Mouse (Mus musculus): Measurements from ENCODE around the gene Gpam. TPM values are rescaled to one million over a fixed set of nuclear protein-coding genes. Genes with fewer than 3 reads are reported as not detected.

The Gpam gene
- total and polyA plus RNA-seq, 3 experiments, result 10.3 to 26.7 (median 24.8) TPM

- no peak for ATAC-seq (ENCODE audit: extremely low read depth, insufficient number of reproducible peaks, low FRiP score, poor library complexity, severe bottlenecking)
- no peak for DNase-seq (ENCODE audit: low spot score)
- H3K27me3 ChIP-seq (ENCODE audit: insufficient read depth, low read length), result no peaks in the 10 kb centered on the region
- H3K36me3 ChIP-seq (replicated peaks), result no peaks in the 10 kb centered on the region
- 0 out of 2 replicates have a peak, but pooled peaks cover 2% of the 10 kb centered on the region for H3K9me3 ChIP-seq (replicated peaks)
- no peak overlapping the region for H3K4me3 ChIP-seq (ENCODE audit: low read depth, low read length)
- TF ChIP-seq GATA1 (IDR thresholded peaks at IDR 0.05; ENCODE audit: borderline replicate concordance, low read length) (no peak), CTCF (IDR thresholded peaks at IDR 0.05; ENCODE audit: low read depth, low read length) (no peak), POLR2AphosphoS5 (IDR thresholded peaks at IDR 0.05; ENCODE audit: insufficient replicate concordance, low read depth, low read length) (no peak), TAL1 (conservative IDR thresholded peaks at IDR 0.05; ENCODE audit: low read depth, low read length) (no peak), GATA2 (IDR thresholded peaks at IDR 0.05; ENCODE audit: borderline replicate concordance, low read depth, low read length) (no peak)
- no peaks in the 10 kb centered on the region for H3K4me1 ChIP-seq (ENCODE audit: insufficient read depth, low read depth, low read length)
Measured at GRCm38 (mm10) chr19:55055634-55056269, 71.3 kb downstream of the Gpam start.

GRCm38 (mm10) chr19:55053163-55053562 lies 73.9 kb downstream of the Gpam start:
- H3K27me3 ChIP-seq (ENCODE audit: insufficient read depth, low read length), result 0 out of 2 replicates have a peak, but pooled peaks cover 4% of the 10 kb centered on the region
- no peak overlapping the region for H3K4me3 ChIP-seq (ENCODE audit: low read depth, low read length)
- H3K4me1 ChIP-seq (ENCODE audit: insufficient read depth, low read depth, low read length), result no peaks in the 10 kb centered on the region
- TF ChIP-seq GATA2 (IDR thresholded peaks at IDR 0.05; ENCODE audit: borderline replicate concordance, low read depth, low read length) (no peak), POLR2AphosphoS5 (IDR thresholded peaks at IDR 0.05; ENCODE audit: insufficient replicate concordance, low read depth, low read length) (no peak), TAL1 (conservative IDR thresholded peaks at IDR 0.05; ENCODE audit: low read depth, low read length) (no peak), GATA1 (IDR thresholded peaks at IDR 0.05; ENCODE audit: borderline replicate concordance, low read length) (no peak), CTCF (IDR thresholded peaks at IDR 0.05; ENCODE audit: low read depth, low read length) (no peak)
- ATAC-seq (ENCODE audit: extremely low read depth, insufficient number of reproducible peaks, low FRiP score, poor library complexity, severe bottlenecking), result no peak
- H3K36me3 ChIP-seq (replicated peaks), result no peaks in the 10 kb centered on the region
- no peak for DNase-seq (ENCODE audit: low spot score)
- no peaks in the 10 kb centered on the region for H3K9me3 ChIP-seq (replicated peaks)

GRCm38 (mm10) chr19:55037406-55037805 lies 89.6 kb downstream of the Gpam start:
- DNase-seq (ENCODE audit: low spot score) (no peak), ATAC-seq (ENCODE audit: extremely low read depth, insufficient number of reproducible peaks, low FRiP score, poor library complexity, severe bottlenecking) (no peak)
- no peaks in the 10 kb centered on the region for H3K9me3 ChIP-seq (replicated peaks)
- H3K4me3 ChIP-seq (ENCODE audit: low read depth, low read length), result no peak overlapping the region
- no peaks in the 10 kb centered on the region for H3K36me3 ChIP-seq (replicated peaks)
- no peak for TF ChIP-seq GATA1 (IDR thresholded peaks at IDR 0.05; ENCODE audit: borderline replicate concordance, low read length)
- no peak for TF ChIP-seq TAL1 (conservative IDR thresholded peaks at IDR 0.05; ENCODE audit: low read depth, low read length)
- no peak for TF ChIP-seq CTCF (IDR thresholded peaks at IDR 0.05; ENCODE audit: low read depth, low read length)
- TF ChIP-seq POLR2AphosphoS5 (IDR thresholded peaks at IDR 0.05; ENCODE audit: insufficient replicate concordance, low read depth, low read length), result no peak
- no peak for TF ChIP-seq GATA2 (IDR thresholded peaks at IDR 0.05; ENCODE audit: borderline replicate concordance, low read depth, low read length)
- H3K27me3 ChIP-seq (ENCODE audit: insufficient read depth, low read length), result no peaks in the 10 kb centered on the region; the same call in 1 of the 2 replicates
- no peaks in the 10 kb centered on the region for H3K4me1 ChIP-seq (ENCODE audit: insufficient read depth, low read depth, low read length)

- no peaks in the 10 kb centered on the region for H3K9me3 ChIP-seq (replicated peaks)
- no peak overlapping the region for H3K4me3 ChIP-seq (ENCODE audit: low read depth, low read length)
- no peak for TF ChIP-seq CTCF (IDR thresholded peaks at IDR 0.05; ENCODE audit: low read depth, low read length)
- TF ChIP-seq TAL1 (conservative IDR thresholded peaks at IDR 0.05; ENCODE audit: low read depth, low read length), result no peak
- no peak for TF ChIP-seq GATA2 (IDR thresholded peaks at IDR 0.05; ENCODE audit: borderline replicate concordance, low read depth, low read length)
- no peak for TF ChIP-seq GATA1 (IDR thresholded peaks at IDR 0.05; ENCODE audit: borderline replicate concordance, low read length)
- TF ChIP-seq POLR2AphosphoS5 (IDR thresholded peaks at IDR 0.05; ENCODE audit: insufficient replicate concordance, low read depth, low read length), result no peak
- peaks cover under 1% of the 10 kb centered on the region; the same call in 1 of the 2 replicates for H3K27me3 ChIP-seq (ENCODE audit: insufficient read depth, low read length)
- H3K4me1 ChIP-seq (ENCODE audit: insufficient read depth, low read depth, low read length), result no peaks in the 10 kb centered on the region
- no peak for DNase-seq (ENCODE audit: low spot score)
- ATAC-seq (ENCODE audit: extremely low read depth, insufficient number of reproducible peaks, low FRiP score, poor library complexity, severe bottlenecking), result no peak
- no peaks in the 10 kb centered on the region for H3K36me3 ChIP-seq (replicated peaks)
Measured at GRCm38 (mm10) chr19:55018872-55019271, 108.2 kb downstream of the Gpam start.

Other genes starting within 250 kb of the Gpam start
- gene Tectb, start 53.5 kb upstream of the Gpam start, total RNA-seq (2014; fragmentation: Nextera tagmentation), result not detected in 2 replicates
- gene Tectb, start 53.5 kb upstream of the Gpam start, total RNA-seq (2017), result 0.11 and 0.17 TPM in 2 replicates
- gene Tectb, start 53.5 kb upstream of the Gpam start, polyA plus RNA-seq (2012), result not detected in 2 replicates
- gene Gucy2g, start 114.0 kb upstream of the Gpam start, total RNA-seq (2014; fragmentation: Nextera tagmentation), result not detected in 2 replicates
- 0.11 TPM in 1 of 2 replicates, not detected in the other for gene Gucy2g, start 114.0 kb upstream of the Gpam start, total RNA-seq (2017)
- not detected in 2 replicates for gene Gucy2g, start 114.0 kb upstream of the Gpam start, polyA plus RNA-seq (2012)
- 30.1 and 50.6 TPM in 2 replicates for gene Acsl5, start 124.7 kb upstream of the Gpam start, total RNA-seq (2014; fragmentation: Nextera tagmentation)
- 111 and 131 TPM in 2 replicates for gene Acsl5, start 124.7 kb upstream of the Gpam start, total RNA-seq (2017)
- 20.2 and 21.8 TPM in 2 replicates for gene Acsl5, start 124.7 kb upstream of the Gpam start, polyA plus RNA-seq (2012)
- 50.4 and 51.0 TPM in 2 replicates for gene Zdhhc6, start 188.8 kb upstream of the Gpam start, total RNA-seq (2014; fragmentation: Nextera tagmentation)
- gene Zdhhc6, start 188.8 kb upstream of the Gpam start, total RNA-seq (2017), result 62.8 and 71.4 TPM in 2 replicates
- gene Zdhhc6, start 188.8 kb upstream of the Gpam start, polyA plus RNA-seq (2012), result 31.4 and 33.8 TPM in 2 replicates
- 33.0 and 38.0 TPM in 2 replicates for gene Vti1a, start 189.1 kb upstream of the Gpam start, total RNA-seq (2014; fragmentation: Nextera tagmentation)
- 29.7 and 33.2 TPM in 2 replicates for gene Vti1a, start 189.1 kb upstream of the Gpam start, total RNA-seq (2017)
- 7.4 and 7.7 TPM in 2 replicates for gene Vti1a, start 189.1 kb upstream of the Gpam start, polyA plus RNA-seq (2012)

Measured in G1E (cell line).